Comparison of ENCODE assay signal across 8 mouse cellular contexts in genomic region chr2:70823434-70823833, GRCm38 (mm10). TPM values are rescaled to one million over a fixed set of nuclear protein-coding genes. Genes with fewer than 3 reads are reported as not detected.
A peak's percentile ranks its signal among the peaks of the same experiment; 100 is the strongest.
DNase-seq lines count a peak whose midpoint lies in the region; ATAC-seq and TF ChIP-seq lines count a peak whose summit lies in the region.

No protein-coding gene starts in this region.

- WGBS in heart, embryonic 14.5 days = 16% methylated on average over 5 of the region's 5 CpGs
- WGBS in hindbrain, embryonic 16.5 days = 36% methylated on average over 5 of the region's 5 CpGs
- 37% methylated on average over 5 of the region's 5 CpGs for WGBS in midbrain, embryonic 13.5 days

- no peaks in the 10 kb centered on the region for H3K36me3 ChIP-seq in heart, embryonic 14.5 days (ENCODE audit: control insufficient read depth, insufficient read depth, low read length)
- H3K36me3 ChIP-seq in hindbrain, embryonic 16.5 days (ENCODE audit: control insufficient read depth, insufficient read depth, low read length) = no peaks in the 10 kb centered on the region
- H3K36me3 ChIP-seq in midbrain, embryonic 13.5 days = no peaks in the 10 kb centered on the region

- TF ChIP-seq POLR2A in brain, embryonic 14.5 days (IDR thresholded peaks at IDR 0.05; ENCODE audit: borderline replicate concordance, extremely low read depth, insufficient read depth, insufficient read length, poor library complexity, severe bottlenecking) = no peak

- no peaks in the 10 kb centered on the region for H3K9me3 ChIP-seq in heart, embryonic 14.5 days (ENCODE audit: control insufficient read depth, low read length)
- H3K9me3 ChIP-seq in hindbrain, embryonic 16.5 days (ENCODE audit: control insufficient read depth, low read length) = no peaks in the 10 kb centered on the region
- H3K9me3 ChIP-seq in midbrain, embryonic 13.5 days = no peaks in the 10 kb centered on the region

- peaks cover 2 to 28% of the 10 kb centered on the region in 2 experiments for H3K4me1 ChIP-seq in heart, embryonic 14.5 days (ENCODE audit: control insufficient read depth in 2 of 2, insufficient read depth in 2 of 2, low read length in 2 of 2)
- peaks cover 10% of the 10 kb centered on the region for H3K4me1 ChIP-seq in hindbrain, embryonic 16.5 days (ENCODE audit: control insufficient read depth, insufficient read depth, low read depth, low read length)
- H3K4me1 ChIP-seq in midbrain, embryonic 13.5 days (replicated peaks) = peaks cover 22% of the 10 kb centered on the region

- H3K4me3 ChIP-seq in heart, embryonic 14.5 days (ENCODE audit: control insufficient read depth in 1 of 2, insufficient read depth in 1 of 2, low read depth in 1 of 2, low read length in 2 of 2) = peak overlapping the region in 1 of 2 experiments; percentile 93; a peak in 3 of 4 replicates
- peak overlapping the region; percentile 98 for H3K4me3 ChIP-seq in hindbrain, embryonic 16.5 days (ENCODE audit: low read length)
- H3K4me3 ChIP-seq in midbrain, embryonic 13.5 days (replicated peaks) = peak overlapping the region; percentile 92

- DNase-seq in heart, postnatal 4 days = no peak
- DNase-seq in brain, embryonic 14.5 days (ENCODE audit: low read depth) = peak; percentile 10
- DNase-seq in layer of hippocampus, adult 9-11 months = no peak
- DNase-seq in kidney, adult 8-10 months = no peak
- DNase-seq in MN1 (ENCODE audit: low spot score) = no peak

- TF ChIP-seq CTCF in brain, embryonic 14.5 days (IDR thresholded peaks at IDR 0.05; ENCODE audit: borderline replicate concordance, extremely low read depth, insufficient read depth, insufficient read length) = no peak

- H3K9ac ChIP-seq in heart, embryonic 14.5 days (ENCODE audit: low read length) = peak overlapping the region; percentile 98
- no peak overlapping the region for H3K9ac ChIP-seq in hindbrain, embryonic 16.5 days (ENCODE audit: low read depth, low read length)
- no peak overlapping the region; the same call in 1 of the 2 replicates for H3K9ac ChIP-seq in midbrain, embryonic 13.5 days (replicated peaks)

- peak overlapping the region; percentile 77 for H3K4me2 ChIP-seq in heart, embryonic 14.5 days (ENCODE audit: low read length)
- H3K4me2 ChIP-seq in hindbrain, embryonic 16.5 days (ENCODE audit: low read length) = peak overlapping the region; percentile 70
- H3K4me2 ChIP-seq in midbrain, embryonic 13.5 days (replicated peaks) = peak overlapping the region; percentile 64

- H3K27ac ChIP-seq in heart, embryonic 14.5 days (replicated peaks in 1 of 2; ENCODE audit: control insufficient read depth in 1 of 2, insufficient read depth in 1 of 2, low read depth in 2 of 2, low read length in 2 of 2) = no peak overlapping the region
- no peak overlapping the region for H3K27ac ChIP-seq in hindbrain, embryonic 16.5 days (ENCODE audit: low read depth, low read length)
- H3K27ac ChIP-seq in midbrain, embryonic 13.5 days = no peak overlapping the region

- no peak for ATAC-seq in heart, embryonic 14.5 days (ENCODE audit: insufficient number of reproducible peaks, insufficient read depth, low FRiP score, low read depth)
- ATAC-seq in hindbrain, embryonic 16.5 days = no peak
- ATAC-seq in midbrain, embryonic 13.5 days = no peak

- no peaks in the 10 kb centered on the region for H3K27me3 ChIP-seq in heart, embryonic 14.5 days (ENCODE audit: control insufficient read depth, insufficient read depth, low read length)
- no peaks in the 10 kb centered on the region for H3K27me3 ChIP-seq in hindbrain, embryonic 16.5 days (replicated peaks; ENCODE audit: control insufficient read depth, insufficient read depth, low read length)
- no peaks in the 10 kb centered on the region for H3K27me3 ChIP-seq in midbrain, embryonic 13.5 days

RNA-seq across cellular contexts. Expression of gene Tlk1, which starts 2.1 kb away (rescaled TPM):
- 37.2 and 41.0 TPM in 2 replicates for polyA plus RNA-seq in heart, embryonic 14.5 days (2014; fragmentation: Nextera tagmentation; extraction: Ambion mirVana)
- total RNA-seq in heart, postnatal 4 days (2021) = 10 to 100 TPM; 59.7 to 60.1 TPM
- polyA plus RNA-seq in brain, embryonic 14.5 days (2012; rRNA removed) = 23.3 and 38.2 TPM in 2 replicates
- 17.7 TPM in 2 replicates for polyA plus RNA-seq in hindbrain, embryonic 16.5 days (2015; fragmentation: Nextera tagmentation; extraction: Ambion mirVana)
- 25.5 and 26.2 TPM in 2 replicates for polyA plus RNA-seq in midbrain, embryonic 13.5 days (2015; fragmentation: Nextera tagmentation; extraction: Ambion mirVana)
